Comparison of ENCODE assay signal across 8 mouse cellular contexts in genomic region chr9:119093419-119094295, GRCm38 (mm10). TPM values are rescaled to one million over a fixed set of nuclear protein-coding genes. Genes with fewer than 3 reads are reported as not detected.
DNase-seq lines count a peak whose midpoint lies in the region; ATAC-seq lines count a peak whose summit lies in the region.

Gene Plcd1 (minus strand): TSS chr9:119093502.

- no peaks in the 10 kb centered on the region for H3K9me3 ChIP-seq in forebrain, embryonic 14.5 days (replicated peaks; ENCODE audit: control insufficient read depth, low read length)
- no peaks in the 10 kb centered on the region for H3K9me3 ChIP-seq in heart, embryonic 16.5 days (replicated peaks; ENCODE audit: control insufficient read depth, low read length)
- no peaks in the 10 kb centered on the region for H3K9me3 ChIP-seq in liver, embryonic 13.5 days (replicated peaks)
- H3K9me3 ChIP-seq in neural tube, embryonic 12.5 days, result no peaks in the 10 kb centered on the region

- no peak within 1 kb of the TSS for H3K27ac ChIP-seq in forebrain, embryonic 14.5 days (ENCODE audit: low read depth, low read length)
- peak within 1 kb of the TSS; percentile 70 for H3K27ac ChIP-seq in heart, embryonic 16.5 days (ENCODE audit: low read length)
- no peak within 1 kb of the TSS for H3K27ac ChIP-seq in liver, embryonic 13.5 days
- H3K27ac ChIP-seq in neural tube, embryonic 12.5 days, result no peak within 1 kb of the TSS

- 7% methylated on average over 44 of the region's 45 CpGs for WGBS in forebrain, embryonic 14.5 days
- 11% methylated on average over 44 of the region's 45 CpGs for WGBS in heart, embryonic 16.5 days
- 10% methylated on average over 45 of the region's 45 CpGs for WGBS in liver, embryonic 13.5 days (ENCODE audit: insufficient replicate concordance)
- WGBS in neural tube, embryonic 12.5 days, result 8% methylated on average over 45 of the region's 45 CpGs

- peak within 1 kb of the TSS; percentile 75 for H3K4me2 ChIP-seq in forebrain, embryonic 14.5 days (ENCODE audit: low read length)
- peak within 1 kb of the TSS; percentile 93 for H3K4me2 ChIP-seq in heart, embryonic 16.5 days (ENCODE audit: low read depth, low read length)
- H3K4me2 ChIP-seq in liver, embryonic 13.5 days, result peak within 1 kb of the TSS; percentile 58
- peak within 1 kb of the TSS; percentile 63 for H3K4me2 ChIP-seq in neural tube, embryonic 12.5 days (replicated peaks)

- H3K27me3 ChIP-seq in forebrain, embryonic 14.5 days (replicated peaks; ENCODE audit: control insufficient read depth, insufficient read depth, low read length), result peaks cover 19% of the 10 kb centered on the region
- no peaks in the 10 kb centered on the region; the same call in 1 of the 2 replicates for H3K27me3 ChIP-seq in heart, embryonic 16.5 days (ENCODE audit: control insufficient read depth, insufficient read depth, low read length)
- H3K27me3 ChIP-seq in liver, embryonic 13.5 days, result peaks cover 76% of the 10 kb centered on the region
- H3K27me3 ChIP-seq in neural tube, embryonic 12.5 days (replicated peaks), result peaks cover 20% of the 10 kb centered on the region

- no peaks in the 10 kb centered on the region for H3K36me3 ChIP-seq in forebrain, embryonic 14.5 days (ENCODE audit: control insufficient read depth, insufficient read depth, low read length)
- no peaks in the 10 kb centered on the region for H3K36me3 ChIP-seq in heart, embryonic 16.5 days (ENCODE audit: control insufficient read depth, insufficient read depth)
- H3K36me3 ChIP-seq in liver, embryonic 13.5 days, result no peaks in the 10 kb centered on the region
- no peaks in the 10 kb centered on the region for H3K36me3 ChIP-seq in neural tube, embryonic 12.5 days

- peaks cover 6% of the 10 kb centered on the region for H3K4me1 ChIP-seq in forebrain, embryonic 14.5 days (ENCODE audit: control insufficient read depth, insufficient read depth, low read length)
- H3K4me1 ChIP-seq in heart, embryonic 16.5 days (ENCODE audit: control insufficient read depth, insufficient read depth, low read length), result peaks cover 21% of the 10 kb centered on the region
- H3K4me1 ChIP-seq in liver, embryonic 13.5 days (replicated peaks), result peaks cover 10% of the 10 kb centered on the region
- peaks cover 27% of the 10 kb centered on the region for H3K4me1 ChIP-seq in neural tube, embryonic 12.5 days

- peak within 1 kb of the TSS; percentile 43 for H3K4me3 ChIP-seq in forebrain, embryonic 14.5 days (ENCODE audit: low read depth, low read length)
- peak within 1 kb of the TSS; percentile 76 for H3K4me3 ChIP-seq in heart, embryonic 16.5 days (ENCODE audit: low read length)
- H3K4me3 ChIP-seq in liver, embryonic 13.5 days (replicated peaks), result peak within 1 kb of the TSS; percentile 47
- peak within 1 kb of the TSS; percentile 43 for H3K4me3 ChIP-seq in neural tube, embryonic 12.5 days

- peak; percentile 56 for DNase-seq in CD4-positive helper T cell, adult 2 months (ENCODE audit: low read depth, low spot score)
- DNase-seq in brain, embryonic 18.5 days (ENCODE audit: low read depth, low spot score), result peak; percentile 55
- peak; percentile 63 for DNase-seq in forebrain, embryonic 14.5 days (ENCODE audit: low spot score)
- DNase-seq in kidney, postnatal 25 days, result peak; percentile 92 to 96
- no peak for DNase-seq in liver, embryonic 13.5 days
- DNase-seq in thymus, postnatal 25 days, result peak; percentile 17

- H3K9ac ChIP-seq in forebrain, embryonic 14.5 days (ENCODE audit: low read length), result peak within 1 kb of the TSS; percentile 61
- H3K9ac ChIP-seq in heart, embryonic 16.5 days (ENCODE audit: low read length), result peak within 1 kb of the TSS; percentile 86
- H3K9ac ChIP-seq in liver, embryonic 13.5 days, result peak within 1 kb of the TSS; percentile 13; the same call in 1 of the 2 replicates
- H3K9ac ChIP-seq in neural tube, embryonic 12.5 days, result peak within 1 kb of the TSS; percentile 49

- peak; percentile 71 for ATAC-seq in forebrain, embryonic 14.5 days
- ATAC-seq in heart, embryonic 16.5 days (replicated peaks; ENCODE audit: extremely low read depth, insufficient read depth, low FRiP score), result peak; percentile 95
- peak; percentile 53; the same call in 1 of the 2 replicates for ATAC-seq in liver, embryonic 13.5 days (ENCODE audit: low read depth)
- ATAC-seq in neural tube, embryonic 12.5 days (ENCODE audit: low FRiP score, low read depth), result peak; percentile 61

RNA-seq across cellular contexts. Expression of gene Plcd1, which starts in this region (rescaled TPM):
- 10.5 and 12.1 TPM in 2 replicates for polyA plus RNA-seq in forebrain, embryonic 14.5 days (2014; fragmentation: Nextera tagmentation; extraction: Ambion mirVana)
- 23.0 and 23.8 TPM in 2 replicates for polyA plus RNA-seq in heart, embryonic 16.5 days (2015; fragmentation: Nextera tagmentation; extraction: Ambion mirVana)
- polyA plus RNA-seq in liver, embryonic 13.5 days (2015; fragmentation: Nextera tagmentation; extraction: Ambion mirVana), result 1.6 and 2.0 TPM in 2 replicates
- 29.7 and 31.9 TPM in 2 replicates for polyA plus RNA-seq in neural tube, embryonic 12.5 days (2016; fragmentation: Nextera tagmentation; extraction: Ambion mirVana)

Comparison
In these comparisons a context has a peak if more than half of its experiments do, and no peak if none do; other contexts are left out.
1. H3K9ac ChIP-seq: peak in every context shown above with its lines; median percentile 86 in heart, embryonic 16.5 days; 61 in forebrain, embryonic 14.5 days; 49 in neural tube, embryonic 12.5 days; 13 in liver, embryonic 13.5 days.